In the genomic region with DNA sequence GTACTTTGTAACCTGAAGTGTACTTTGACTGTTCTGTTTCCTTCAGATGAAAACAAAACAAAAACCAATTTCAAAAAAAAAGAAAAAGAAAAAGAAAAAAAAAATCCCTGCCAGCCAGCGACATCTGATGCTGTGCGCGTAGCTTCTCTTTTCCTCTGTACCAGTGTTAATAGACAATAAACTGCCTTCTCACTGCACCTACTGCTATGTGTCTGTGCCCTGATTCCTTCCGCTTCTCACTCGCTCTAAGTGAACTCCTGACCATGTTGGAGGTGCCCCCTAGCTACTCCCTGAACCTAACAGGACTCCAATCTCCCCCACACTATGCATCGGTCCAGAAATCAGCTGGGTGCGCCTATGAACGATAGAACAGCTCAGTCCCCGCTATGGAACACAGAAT, we compare ENCODE assay signal across 8 mouse cellular contexts. TPM values are rescaled to one million over a fixed set of nuclear protein-coding genes. Genes with fewer than 3 reads are reported as not detected.
DNase-seq lines count a peak whose midpoint lies in the region; ATAC-seq and TF ChIP-seq lines count a peak whose summit lies in the region.

A gene (plus strand): TSS at position 304 of the 400 bp plus-strand sequence.

- 80% methylated on average over 9 of the region's 9 CpGs for WGBS in cerebellum, adult 2 months
- WGBS in hindbrain, postnatal 0 days: 69% methylated on average over 9 of the region's 9 CpGs

- ATAC-seq in hindbrain, postnatal 0 days: no peak

- H3K79me2 ChIP-seq in myocyte (ENCODE audit: control insufficient read depth, insufficient read depth): peaks cover 5% of the 10 kb centered on the region

- TF ChIP-seq POLR2A in cerebellum, adult 2 months (IDR thresholded peaks at IDR 0.05; ENCODE audit: borderline replicate concordance, insufficient read depth, low read length): no peak
- no peak for TF ChIP-seq POLR2A in myocyte (IDR thresholded peaks at IDR 0.05; ENCODE audit: insufficient read length, low read depth)

- no peaks in the 10 kb centered on the region for H3K9me3 ChIP-seq in hindbrain, postnatal 0 days (ENCODE audit: low read length)

- no peak within 1 kb of the TSS for H3K4me3 ChIP-seq in cerebellum, adult 2 months (replicated peaks; ENCODE audit: insufficient read depth, low read depth, low read length)
- H3K4me3 ChIP-seq in hindbrain, postnatal 0 days (ENCODE audit: low read length): no peak within 1 kb of the TSS
- H3K4me3 ChIP-seq in myocyte: no peak within 1 kb of the TSS

- no peaks in the 10 kb centered on the region for H3K27me3 ChIP-seq in cerebellum, adult 2 months (ENCODE audit: control insufficient read depth, insufficient read depth, low read length)
- no peaks in the 10 kb centered on the region for H3K27me3 ChIP-seq in hindbrain, postnatal 0 days (ENCODE audit: insufficient read depth, low read length)
- H3K27me3 ChIP-seq in myocyte (ENCODE audit: control insufficient read depth, insufficient read depth, insufficient read length): no peaks in the 10 kb centered on the region

- DNase-seq in cerebellum, adult 2 months: no peak
- no peak for DNase-seq in cerebellum, adult 11-12 months
- no peak for DNase-seq in urinary bladder, adult 2 months (ENCODE audit: low spot score)
- no peak for DNase-seq in urinary bladder, postnatal 25 days (ENCODE audit: low spot score)
- no peak for DNase-seq in hindbrain, postnatal 0 days (ENCODE audit: low spot score)
- no peak for DNase-seq in spleen, adult 18-20 months
- no peak for DNase-seq in frontal cortex, postnatal 36 days (ENCODE audit: low spot score in 2 of 2)

- no peaks in the 10 kb centered on the region for H3K4me1 ChIP-seq in cerebellum, adult 2 months (ENCODE audit: control insufficient read depth, insufficient read depth, low read length)
- no peaks in the 10 kb centered on the region for H3K4me1 ChIP-seq in hindbrain, postnatal 0 days (ENCODE audit: insufficient read depth, low read length)

- H3ac ChIP-seq in myocyte (ENCODE audit: control insufficient read depth, insufficient read length): no peak within 1 kb of the TSS

- no peaks in the 10 kb centered on the region for H3K36me3 ChIP-seq in hindbrain, postnatal 0 days (ENCODE audit: insufficient read depth, low read length)
- H3K36me3 ChIP-seq in myocyte (ENCODE audit: control insufficient read depth, insufficient read depth): peaks cover 14% of the 10 kb centered on the region

- TF ChIP-seq CTCF in cerebellum, adult 2 months (IDR thresholded peaks at IDR 0.05; ENCODE audit: borderline replicate concordance, insufficient read depth, low read depth, low read length): no peak
- no peak for TF ChIP-seq CTCF in hindbrain, postnatal 0 days (IDR thresholded peaks at IDR 0.05; ENCODE audit: low read depth)

- no peak within 1 kb of the TSS for H3K9ac ChIP-seq in hindbrain, postnatal 0 days (replicated peaks; ENCODE audit: low read length)

- no peak within 1 kb of the TSS for H3K4me2 ChIP-seq in hindbrain, postnatal 0 days (ENCODE audit: low read depth, low read length)
- H3K4me2 ChIP-seq in myocyte (ENCODE audit: low read depth): no peak within 1 kb of the TSS

- no peak within 1 kb of the TSS for H3K27ac ChIP-seq in cerebellum, adult 2 months (ENCODE audit: insufficient read depth, low read length)
- no peak within 1 kb of the TSS for H3K27ac ChIP-seq in hindbrain, postnatal 0 days

TF ChIP-seq in myocyte, 11 proteins besides CTCF, POLR2A, EP300 and RAD21:
- no peak for TF ChIP-seq CEBPB (IDR thresholded peaks at IDR 0.05; ENCODE audit: insufficient read depth, poor library complexity, severe bottlenecking)
TF ChIP-seq in myocyte: peak in this region for 0.

RNA-seq across cellular contexts. Expression of the gene that starts here (rescaled TPM):
- 33.6 and 34.5 TPM in 2 replicates for polyA plus RNA-seq in cerebellum, adult 2 months (2012; rRNA removed)
- polyA plus RNA-seq in urinary bladder, adult 2 months (2012; rRNA removed): 37.8 and 49.2 TPM in 2 replicates
- total RNA-seq in hindbrain, postnatal 0 days (2014; rRNA removed): 19.3 and 37.7 TPM in 2 replicates
- 11.5 and 13.4 TPM in 2 replicates for polyA plus RNA-seq in hindbrain, postnatal 0 days (2015; fragmentation: Nextera tagmentation; extraction: Ambion mirVana)
- polyA plus RNA-seq in myocyte (2012; fragmentation: generic; extraction: Trizol): 19.3 TPM
